25 mouse cellular contexts compared by ENCODE assay signal in the genomic region with DNA sequence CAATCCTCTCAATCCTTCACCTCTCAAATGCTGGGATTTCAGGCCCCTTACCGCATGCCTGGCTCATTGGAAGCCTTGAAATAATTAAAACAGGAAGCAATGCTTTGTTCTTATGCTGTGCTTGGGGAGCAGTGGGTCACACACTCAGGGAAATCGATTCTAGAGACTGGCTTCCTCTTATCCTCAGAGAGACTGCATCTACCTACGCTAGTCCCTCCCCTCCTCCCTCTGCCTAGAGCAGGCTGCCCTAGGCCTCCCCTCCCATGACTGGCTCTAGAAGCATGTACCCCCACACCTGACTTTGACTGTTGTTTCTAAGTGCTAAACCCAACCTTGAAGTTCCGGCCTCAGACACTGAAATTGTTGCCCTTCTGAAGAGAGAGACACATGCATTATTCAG.
"Had no signal": no experiment of that assay in that cellular context is flagged by ENCODE, and none has a peak within 500 bp of the region (broad histone marks: within the 10 kb centered on the region; RNA-seq: fewer than 3 reads in every experiment).

No protein-coding gene starts in this region.

- H3K9ac ChIP-seq: heart, embryonic 13.5 days; heart, embryonic 15.5 days; hindbrain, embryonic 12.5 days; hindbrain, embryonic 14.5 days; intestine, embryonic 15.5 days; limb, embryonic 13.5 days; limb, embryonic 15.5 days; liver, embryonic 12.5 days; liver, embryonic 14.5 days had no signal

- DNase-seq: gastrocnemius, postnatal 14 days; gastrocnemius, postnatal 36 days; heart, postnatal 14 days; heart, postnatal 4 days; kidney, adult 18-20 months; kidney, adult 8-10 months; kidney, postnatal 14 days; kidney, postnatal 36 days had no signal

- H3K36me3 ChIP-seq: heart, embryonic 13.5 days; heart, embryonic 15.5 days; hindbrain, embryonic 10.5 days; hindbrain, embryonic 12.5 days; intestine, embryonic 15.5 days; limb, embryonic 15.5 days; liver, embryonic 12.5 days had no signal

- H3K9me3 ChIP-seq: heart, embryonic 13.5 days; heart, embryonic 15.5 days; hindbrain, embryonic 10.5 days; hindbrain, embryonic 12.5 days; intestine, embryonic 15.5 days; limb, embryonic 13.5 days; limb, embryonic 15.5 days; liver, embryonic 12.5 days had no signal

- ATAC-seq: hindbrain, embryonic 16.5 days; inflammation-experienced regulatory T-cells, adult 6 months; intestine, embryonic 15.5 days; intestine, postnatal 0 days; liver, embryonic 12.5 days had no signal

- H3K4me2 ChIP-seq: heart, embryonic 13.5 days; heart, embryonic 15.5 days; hindbrain, embryonic 12.5 days; hindbrain, embryonic 14.5 days; intestine, embryonic 15.5 days; limb, embryonic 13.5 days; limb, embryonic 15.5 days; liver, embryonic 12.5 days had no signal

- H3K27me3 ChIP-seq: heart, embryonic 13.5 days; heart, embryonic 15.5 days; hindbrain, embryonic 12.5 days; intestine, embryonic 15.5 days; limb, embryonic 13.5 days; limb, embryonic 15.5 days; liver, embryonic 12.5 days had no signal

- H3K4me1 ChIP-seq: intestine, embryonic 15.5 days had no signal

- H3K4me3 ChIP-seq: heart, adult 2 months; heart, embryonic 13.5 days; heart, embryonic 15.5 days; hindbrain, embryonic 10.5 days; hindbrain, embryonic 12.5 days; intestine, embryonic 15.5 days; layer of hippocampus, adult 2 months; left cerebral cortex, adult 2 months; limb, embryonic 13.5 days; limb, embryonic 15.5 days; liver, embryonic 12.5 days had no signal

- H3K27ac ChIP-seq: heart, adult 2 months; heart, embryonic 13.5 days; heart, embryonic 15.5 days; hindbrain, embryonic 10.5 days; hindbrain, embryonic 12.5 days; hindbrain, embryonic 14.5 days; intestine, embryonic 15.5 days; kidney, postnatal 0 days; layer of hippocampus, adult 2 months; left cerebral cortex, adult 2 months; limb, embryonic 13.5 days; limb, embryonic 15.5 days; liver, embryonic 12.5 days; liver, embryonic 14.5 days had no signal
